Mouse (Mus musculus) neural tube, embryonic 13.5 days (tissue): ENCODE data around the gene Pdcd7. TPM values are rescaled to one million over a fixed set of nuclear protein-coding genes. Genes with fewer than 3 reads are reported as not detected.

Source experiments
- ATAC-seq: fragments of 200-750 bp; cut with Nextera tagmentation; 2 replicates; pipeline ENCODE4 v1.8.0; 2017; ENCODE audit warnings: low read depth, mild to moderate bottlenecking, moderate TSS enrichment, moderate library complexity
- H3K27ac ChIP-seq: fragments of 300-500 bp; sonication (generic); replicated peaks from 2 replicates; pipeline ENCODE4 v1.5.1; 2015; ENCODE audit warnings: moderate library complexity, mild to moderate bottlenecking, inconsistent platforms
- H3K27me3 ChIP-seq: fragments of 300-500 bp; sonication (generic); 2 replicates; pipeline ENCODE4 v1.6.1; 2015; ENCODE audit warnings: mild to moderate bottlenecking, inconsistent platforms
- H3K36me3 ChIP-seq: fragments of 300-500 bp; sonication (generic); 2 replicates; pipeline ENCODE4 v1.6.1; 2015; ENCODE audit warnings: mild to moderate bottlenecking, inconsistent platforms
- H3K4me1 ChIP-seq: fragments of 300-500 bp; sonication (generic); replicated peaks from 2 replicates; pipeline ENCODE4 v1.6.1; 2015; ENCODE audit warnings: inconsistent platforms
- H3K4me2 ChIP-seq: fragments of 300-500 bp; sonication (generic); 2 replicates; pipeline ENCODE4 v1.6.1; 2015; ENCODE audit warnings: inconsistent platforms, mild to moderate bottlenecking, moderate library complexity
- H3K4me3 ChIP-seq: fragments of 300-500 bp; sonication (generic); 2 replicates; pipeline ENCODE4 v1.5.1; 2015; ENCODE audit warnings: mild to moderate bottlenecking, inconsistent platforms
- H3K9ac ChIP-seq: fragments of 300-500 bp; sonication (generic); 2 replicates; pipeline ENCODE4 v1.6.1; 2015; ENCODE audit warnings: moderate library complexity, mild to moderate bottlenecking, inconsistent platforms
- H3K9me3 ChIP-seq: fragments of 300-500 bp; sonication (generic); 2 replicates; pipeline ENCODE4 v1.6.1; 2016; ENCODE audit warnings: inconsistent platforms
- WGBS: fragments of 180-500 bp; shearing (Covaris S2); methylation state at CpG from one replicate; pipeline ENCODE4 v1.1.7; 2015; 5-methylcytosine and 5-hydroxymethylcytosine counted together
- polyA plus RNA-seq: library from polyadenylated mRNA; unstranded; fragments of >200 nt; fragmentation: Nextera tagmentation; extraction: Ambion mirVana; gene quantifications from 2 replicates; pipeline ENCODE4 v1.2.1, GENCODE M21; 2015

Pdcd7 gene
- polyA plus RNA-seq, 1 experiment from 2014 or later = 10.9 TPM

GRCm38 (mm10) chr9:65407861-65408260, 62.0 kb downstream of the Pdcd7 start:
- no peaks in the 10 kb centered on the region for H3K27me3 ChIP-seq
- ATAC-seq = no peak
- H3K9me3 ChIP-seq = no peaks in the 10 kb centered on the region
- no peak overlapping the region for H3K9ac ChIP-seq
- no peaks in the 10 kb centered on the region for H3K4me1 ChIP-seq
- no peak overlapping the region for H3K4me3 ChIP-seq
- no peak overlapping the region for H3K4me2 ChIP-seq
- H3K36me3 ChIP-seq = no peaks in the 10 kb centered on the region
- no peak overlapping the region for H3K27ac ChIP-seq
- 76% methylated on average over 3 of the region's 3 CpGs for WGBS

GRCm38 (mm10) chr9:65408871-65409295, 63.0 kb downstream of the Pdcd7 start:
- Histone ChIP-seq H3K9me3 (no peaks in the 10 kb centered on the region), H3K36me3 (no peaks in the 10 kb centered on the region)
- 63% methylated on average over 5 of the region's 5 CpGs for WGBS

More at GRCm38 (mm10) chr9:65408871-65409295, 63.0 kb downstream of the Pdcd7 start:
- H3K9ac ChIP-seq = no peak overlapping the region
- no peaks in the 10 kb centered on the region for H3K27me3 ChIP-seq
- H3K4me1 ChIP-seq = no peaks in the 10 kb centered on the region
- no peak overlapping the region for H3K4me3 ChIP-seq
- no peak for ATAC-seq
- H3K4me2 ChIP-seq = no peak overlapping the region
- no peak overlapping the region for H3K27ac ChIP-seq

Other genes starting within 250 kb of the Pdcd7 start
- 8.9 and 10.3 TPM in 2 replicates for gene Igdcc4, start 244.6 kb upstream of the Pdcd7 start, polyA plus RNA-seq
- gene Igdcc3, start 204.9 kb upstream of the Pdcd7 start, polyA plus RNA-seq = 12.3 and 12.9 TPM in 2 replicates
- gene Parp16, start 150.8 kb upstream of the Pdcd7 start, polyA plus RNA-seq = 5.4 and 6.8 TPM in 2 replicates
- gene Cilp, start 80.9 kb upstream of the Pdcd7 start, polyA plus RNA-seq = 0.36 and 0.53 TPM in 2 replicates
- gene Clpx, start 51.8 kb upstream of the Pdcd7 start, polyA plus RNA-seq = 42.9 and 43.6 TPM in 2 replicates
- 1.6 and 2.0 TPM in 2 replicates for gene Ubap1l, start 14.9 kb downstream of the Pdcd7 start, polyA plus RNA-seq
- 0.32 and 0.47 TPM in 2 replicates for gene Kbtbd13, start 45.5 kb downstream of the Pdcd7 start, polyA plus RNA-seq
- gene Rasl12, start 52.4 kb downstream of the Pdcd7 start, polyA plus RNA-seq = 6.6 and 7.7 TPM in 2 replicates
- not detected in 2 replicates for gene Slc51b, start 76.9 kb downstream of the Pdcd7 start, polyA plus RNA-seq
- 23.3 and 25.5 TPM in 2 replicates for gene Mtfmt, start 89.7 kb downstream of the Pdcd7 start, polyA plus RNA-seq
- gene Spg21, start 114.8 kb downstream of the Pdcd7 start, polyA plus RNA-seq = 138 and 143 TPM in 2 replicates
- gene Ankdd1a, start 174.1 kb downstream of the Pdcd7 start, polyA plus RNA-seq = 0.59 and 0.60 TPM in 2 replicates
- gene Plekho2, start 233.9 kb downstream of the Pdcd7 start, polyA plus RNA-seq = 7.6 and 9.5 TPM in 2 replicates
- 3.1 and 3.2 TPM in 2 replicates for gene Pif1, start 241.1 kb downstream of the Pdcd7 start, polyA plus RNA-seq